Mouse (Mus musculus): ENCODE measurements around the gene Kcnh5. TPM values are rescaled to one million over a fixed set of nuclear protein-coding genes. Genes with fewer than 3 reads are reported as not detected.

Gene Kcnh5
- total RNA-seq (2021), result not detected
- long read RNA-seq, experiment 1, result 0 reads
- long read RNA-seq, experiment 2, result 0 reads

GRCm38 (mm10) chr12:75176691-75177645, at the start of gene Kcnh5:
Gene Kcnh5 (minus strand): TSS chr12:75177332.
- peak; percentile 29 for DNase-seq

DNA sequence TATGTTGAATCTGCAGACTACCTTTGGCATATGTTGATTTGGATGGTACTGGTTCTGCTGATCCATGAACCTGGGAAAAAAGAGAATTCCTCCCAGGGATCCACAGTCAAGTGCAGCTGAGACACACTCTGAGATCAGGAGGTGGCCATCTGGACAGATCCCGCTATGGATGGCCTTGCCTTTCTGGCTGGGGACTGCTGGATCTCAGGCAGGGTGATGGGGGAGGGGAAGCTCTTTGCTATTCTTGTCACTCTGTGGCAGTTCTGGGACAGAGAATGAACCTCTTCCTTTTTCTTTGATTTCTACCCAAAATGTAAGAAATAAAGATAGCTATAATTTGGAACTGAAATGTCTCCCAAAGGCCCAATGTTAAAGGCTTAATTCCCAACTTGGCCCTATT, 46.8 kb upstream of the Kcnh5 start:
- no peak for DNase-seq

- no peak for DNase-seq
Observed at GRCm38 (mm10) chr12:75189413-75189812, 12.3 kb upstream of the Kcnh5 start.

- DNase-seq, result no peak
Observed at GRCm38 (mm10) chr12:75182646-75183045, 5.5 kb upstream of the Kcnh5 start.

GRCm38 (mm10) chr12:75179491-75179890, 2.4 kb upstream of the Kcnh5 start:
- no peak for DNase-seq

DNA sequence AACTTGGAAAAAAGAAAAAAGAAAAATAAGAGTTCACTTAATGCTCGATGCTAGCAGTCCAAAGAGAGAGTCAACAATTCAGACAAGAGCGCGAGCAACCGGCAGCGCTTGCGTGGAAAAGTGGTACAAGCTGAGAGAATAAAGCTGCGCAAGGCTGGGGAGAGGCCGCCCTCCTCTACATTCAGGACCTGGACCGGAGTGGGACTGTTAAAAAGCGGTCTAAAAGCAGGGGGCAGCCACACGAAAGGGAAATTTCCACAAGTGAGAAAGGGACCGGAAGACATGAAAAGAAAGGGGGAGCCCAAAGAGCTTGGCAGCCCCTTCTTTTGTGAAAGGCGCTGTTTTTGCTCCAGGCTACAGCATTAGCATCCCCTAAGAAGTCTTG, 506 bp upstream of the Kcnh5 start:
- DNase-seq, result no peak

- DNase-seq, result no peak
Observed at GRCm38 (mm10) chr12:75175931-75176565, 1.1 kb downstream of the Kcnh5 start.

DNA sequence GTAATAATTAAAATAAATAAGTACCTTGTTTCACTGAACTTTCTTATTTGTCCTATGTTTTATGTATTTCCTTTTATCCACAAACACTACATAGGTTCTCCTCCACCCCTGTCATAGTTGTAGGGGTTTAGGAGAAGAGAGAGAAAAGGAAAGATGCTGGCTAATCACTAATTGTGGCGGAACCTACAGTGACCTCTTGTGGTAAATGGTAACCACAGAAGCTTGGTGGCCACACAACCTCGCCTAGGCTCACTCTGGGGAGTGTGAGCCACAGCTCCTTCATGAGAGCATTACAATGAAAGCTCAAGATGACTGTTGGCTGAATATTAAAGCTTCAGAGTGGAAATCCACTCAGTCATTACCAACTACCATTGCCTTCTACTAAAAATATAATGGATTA, 6.2 kb downstream of the Kcnh5 start:
- DNase-seq, result no peak

DNA sequence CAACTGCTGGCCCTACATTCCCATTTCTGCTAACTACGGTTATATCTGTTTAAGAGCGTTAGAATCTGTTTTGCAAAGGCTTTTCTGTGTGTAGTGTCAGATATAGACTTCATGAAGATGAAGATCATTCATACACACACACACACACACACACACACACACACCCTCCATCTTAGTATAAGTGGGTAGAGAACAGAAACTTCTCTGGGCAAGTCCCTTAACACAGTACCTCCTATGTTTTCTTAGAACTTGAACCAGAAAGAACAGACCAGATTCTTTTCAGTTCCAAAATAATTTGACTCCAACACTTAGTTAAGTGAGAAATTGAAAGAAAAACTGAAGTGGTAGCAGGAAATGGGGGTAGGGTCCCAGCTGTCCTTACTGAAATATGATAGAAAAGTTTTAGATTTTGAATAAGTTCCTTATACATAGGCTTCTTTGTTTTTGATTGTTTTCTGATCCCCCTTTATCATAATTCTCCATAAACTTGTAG, 24.0 kb downstream of the Kcnh5 start:
- DNase-seq, result no peak

GRCm38 (mm10) chr12:75139792-75140191, 37.3 kb downstream of the Kcnh5 start:
- DNase-seq, result no peak

DNA sequence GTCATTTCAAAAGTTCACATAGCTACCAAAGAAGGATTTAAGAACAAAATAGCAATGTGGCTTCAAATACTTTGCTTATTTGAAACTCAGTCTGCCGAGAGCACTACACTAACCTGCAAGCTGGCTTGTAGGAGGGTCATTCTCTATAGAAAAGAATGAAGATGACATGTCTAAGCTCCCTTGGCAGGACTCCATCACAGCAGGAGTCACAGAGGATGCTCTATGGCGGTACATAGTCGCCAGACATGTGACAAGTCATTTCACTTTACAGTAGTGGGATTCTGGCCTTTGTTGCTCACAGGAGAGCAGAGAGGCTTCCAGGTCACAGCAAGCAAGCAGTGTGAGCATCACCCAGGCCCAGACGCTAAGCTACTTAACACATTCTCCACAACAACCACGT, 85.2 kb downstream of the Kcnh5 start:
- no peak for DNase-seq

DNA sequence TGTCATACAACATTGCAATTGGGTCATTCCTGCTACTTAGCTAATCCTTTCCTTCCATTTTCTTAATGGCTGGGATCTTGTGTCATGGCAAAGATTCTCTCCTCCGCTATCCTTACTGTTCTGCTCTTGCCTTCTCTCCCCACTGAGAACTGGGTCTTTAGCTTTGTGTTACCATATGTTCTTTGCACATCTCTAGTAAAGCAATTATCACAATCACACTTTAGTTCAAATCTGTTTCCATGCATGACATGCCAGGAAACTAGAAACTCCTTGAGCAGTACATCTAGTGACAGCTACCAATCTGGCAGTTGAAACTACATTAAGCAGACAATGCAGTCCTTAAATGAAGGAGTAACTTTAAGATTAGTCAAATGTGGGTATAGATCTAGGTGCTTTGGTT, 86.2 kb downstream of the Kcnh5 start:
- DNase-seq, result no peak

- DNase-seq, result no peak
Observed at GRCm38 (mm10) chr12:75077175-75077574, 100.0 kb downstream of the Kcnh5 start.

DNA sequence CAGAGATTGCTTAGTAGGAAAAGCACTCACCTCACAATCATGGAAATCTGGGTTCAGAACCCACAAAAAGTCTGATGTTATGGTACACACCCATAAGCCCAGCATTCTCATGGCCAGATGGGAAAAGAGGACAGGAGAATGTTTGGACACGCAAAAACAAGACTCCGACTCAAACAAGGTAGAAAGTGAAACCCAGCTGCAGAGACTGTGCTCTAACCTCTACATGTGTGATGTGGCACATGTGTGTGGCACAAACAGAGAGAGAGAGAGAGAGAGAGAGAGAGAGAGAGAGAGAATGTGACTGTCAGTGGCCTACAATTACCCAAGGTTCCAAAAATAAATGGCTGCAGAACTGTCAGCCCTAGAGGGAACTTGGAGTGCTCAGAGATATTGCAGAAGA, 106.1 kb downstream of the Kcnh5 start:
- DNase-seq, result no peak

DNA sequence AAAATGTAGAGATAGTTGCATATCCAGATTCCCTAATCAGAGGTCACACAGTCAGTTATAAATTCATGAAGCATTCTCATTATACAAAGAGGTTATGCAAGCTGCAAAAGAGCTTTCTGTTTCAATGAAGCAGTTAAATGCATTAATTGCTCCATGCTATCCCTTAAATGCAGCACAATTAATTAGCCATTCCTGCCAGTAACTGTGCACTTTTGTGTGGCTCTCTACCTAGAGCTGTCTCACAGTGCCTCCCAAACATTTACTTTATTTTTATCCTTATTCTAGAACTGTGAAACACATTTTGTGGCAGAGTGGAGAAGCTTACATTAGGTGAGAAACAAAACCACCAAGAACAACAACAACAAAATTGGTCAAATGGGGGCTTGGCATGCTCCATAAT, 114.6 kb downstream of the Kcnh5 start:
- no peak for DNase-seq

DNA sequence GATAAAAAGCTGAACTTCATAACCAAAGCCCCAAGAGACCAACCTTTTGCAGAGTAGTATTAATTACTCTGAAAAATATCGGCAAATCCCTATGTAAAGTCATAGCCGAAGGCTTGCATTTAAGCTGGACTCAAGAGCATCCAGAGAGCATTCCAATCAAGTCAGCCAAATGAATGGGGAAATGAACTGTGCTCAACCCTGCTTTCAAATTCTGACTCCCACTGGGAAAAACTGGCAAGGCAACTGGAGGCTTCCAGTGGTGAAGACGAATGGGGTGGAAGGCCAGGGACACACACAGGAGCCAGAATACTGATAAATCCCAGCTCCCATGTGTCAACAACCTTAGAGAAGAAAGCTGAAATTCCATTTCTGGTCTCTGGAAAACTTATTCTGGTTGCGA, 115.4 kb downstream of the Kcnh5 start:
- DNase-seq, result peak; percentile 8

- DNase-seq, result no peak
Observed at GRCm38 (mm10) chr12:75053731-75054130, 123.4 kb downstream of the Kcnh5 start.

GRCm38 (mm10) chr12:75036694-75037093, 140.4 kb downstream of the Kcnh5 start:
- no peak for DNase-seq

GRCm38 (mm10) chr12:75031970-75032864, 144.9 kb downstream of the Kcnh5 start:
- DNase-seq, result no peak

- DNase-seq, result no peak
Observed at GRCm38 (mm10) chr12:74971187-74971586, 205.9 kb downstream of the Kcnh5 start.

- no peak for DNase-seq
Observed at GRCm38 (mm10) chr12:74969420-74969819, 207.7 kb downstream of the Kcnh5 start.

DNA sequence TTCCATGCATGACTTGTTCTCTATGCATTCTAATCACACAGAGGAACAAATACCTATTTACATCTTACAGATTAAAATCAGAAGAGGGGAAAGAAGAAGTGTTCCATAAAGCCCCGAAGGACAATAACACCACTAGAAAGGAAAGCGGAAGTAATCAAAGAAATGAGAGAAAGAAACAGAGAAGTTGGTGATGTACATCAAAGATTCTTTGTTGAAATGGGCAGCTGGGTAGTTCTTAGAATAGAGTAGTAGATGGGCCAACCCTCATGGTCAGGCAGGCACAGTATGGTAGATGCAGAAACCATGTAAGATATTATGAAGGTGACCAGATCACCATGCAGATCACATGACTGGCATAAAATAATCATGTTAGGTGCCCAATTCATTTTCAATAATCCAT, 210.9 kb downstream of the Kcnh5 start:
- no peak for DNase-seq

Data from gastrocnemius, postnatal 25 days (tissue).